Mouse (Mus musculus): ENCODE data around the gene Msi2.

Msi2 gene

DNA sequence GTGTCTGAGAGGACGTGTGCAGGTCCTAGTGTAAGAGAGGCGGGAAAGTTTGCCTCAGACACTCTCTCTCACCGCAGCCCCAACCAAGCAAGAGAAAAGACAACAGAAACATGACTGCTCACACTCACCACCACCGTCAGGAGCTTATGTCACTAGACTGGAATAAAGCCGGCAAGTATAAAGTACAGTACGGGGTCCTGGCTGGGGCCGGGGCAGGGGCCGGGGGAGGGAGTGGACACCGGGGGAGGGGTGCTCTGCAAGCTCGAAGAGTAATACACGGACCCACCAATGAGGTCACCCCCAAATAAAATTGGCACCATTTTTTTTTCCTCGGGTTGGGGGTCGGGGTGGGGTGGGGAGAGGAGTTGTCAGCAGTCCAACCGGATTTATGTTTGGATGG is 354.8 kb downstream of the Msi2 start:
- DNase-seq (ENCODE audit: low read depth), result no peak

DNA sequence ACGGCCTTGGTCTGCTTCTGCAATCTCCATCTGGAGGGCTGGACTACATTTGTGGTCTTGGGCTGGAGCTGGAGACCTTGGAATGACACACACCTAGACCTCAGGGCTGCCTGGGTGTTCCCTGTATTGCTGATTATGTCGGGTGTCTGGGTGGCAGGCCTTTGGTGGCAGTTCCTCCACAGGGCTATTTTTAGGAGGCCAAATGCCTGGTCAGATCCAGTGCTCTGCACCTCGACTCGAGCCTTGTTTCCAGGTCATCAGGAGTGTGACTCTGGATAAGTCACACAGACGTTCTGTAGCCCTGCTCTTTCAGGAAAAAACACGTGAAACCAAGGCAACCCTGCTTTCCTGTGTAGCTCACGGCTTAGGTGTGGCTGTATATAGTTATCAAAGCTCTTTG is 358.6 kb downstream of the Msi2 start:
- DNase-seq (ENCODE audit: low read depth), result no peak

DNA sequence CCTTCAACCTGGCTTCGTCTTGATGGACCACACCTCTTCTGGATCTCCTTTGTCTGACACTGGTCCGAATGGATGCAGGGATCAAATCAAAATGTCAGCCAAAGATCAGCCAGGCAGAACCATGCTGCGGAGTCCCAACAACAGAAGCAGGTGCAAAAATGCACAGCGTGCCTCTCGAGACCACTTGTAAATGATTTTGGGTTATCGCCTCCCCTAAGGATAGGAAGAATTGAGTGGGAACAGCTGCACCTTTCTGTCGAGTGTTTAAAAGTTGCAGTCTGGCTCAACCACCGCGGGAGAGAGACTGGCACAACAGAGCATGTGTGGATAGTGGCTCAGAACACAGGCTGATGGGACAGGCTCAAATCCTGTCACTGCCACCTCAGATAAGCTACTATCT is 361.0 kb downstream of the Msi2 start:
- DNase-seq (ENCODE audit: low read depth), result no peak

DNA sequence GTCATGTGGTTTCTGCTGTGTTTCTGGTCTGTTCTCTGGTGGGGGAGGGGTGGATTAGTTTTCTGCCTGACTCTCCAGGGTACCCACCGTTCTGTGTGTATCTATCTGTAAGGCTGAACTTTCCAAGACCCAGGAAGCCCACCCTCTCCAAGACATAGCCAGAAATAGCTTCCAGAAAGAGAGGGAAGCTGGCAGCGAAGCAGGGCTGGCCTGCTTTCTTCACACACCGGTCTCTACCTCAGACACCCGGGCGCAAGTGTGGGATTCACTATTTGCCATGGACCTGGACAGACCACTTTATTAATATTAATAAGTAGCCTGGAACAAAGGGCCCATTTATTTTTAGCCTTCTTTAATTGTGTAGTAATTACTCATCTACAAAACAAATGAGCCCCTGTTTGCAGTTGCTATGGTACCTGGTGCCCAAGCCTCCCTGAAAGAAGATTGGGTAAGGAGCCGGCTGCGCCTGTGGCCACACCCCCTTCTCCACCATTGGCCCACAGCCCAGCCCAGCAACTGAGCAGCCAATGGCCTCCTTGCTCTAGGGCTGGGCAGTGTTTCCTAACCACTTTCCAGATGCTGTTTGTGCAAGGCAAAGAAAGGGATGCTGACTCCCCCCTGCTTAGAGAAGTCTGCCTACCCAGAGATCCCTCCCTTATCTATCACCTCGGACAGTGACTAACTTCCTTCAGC is 361.6 kb downstream of the Msi2 start:
- DNase-seq (ENCODE audit: low read depth), result peak; percentile 31

DNA sequence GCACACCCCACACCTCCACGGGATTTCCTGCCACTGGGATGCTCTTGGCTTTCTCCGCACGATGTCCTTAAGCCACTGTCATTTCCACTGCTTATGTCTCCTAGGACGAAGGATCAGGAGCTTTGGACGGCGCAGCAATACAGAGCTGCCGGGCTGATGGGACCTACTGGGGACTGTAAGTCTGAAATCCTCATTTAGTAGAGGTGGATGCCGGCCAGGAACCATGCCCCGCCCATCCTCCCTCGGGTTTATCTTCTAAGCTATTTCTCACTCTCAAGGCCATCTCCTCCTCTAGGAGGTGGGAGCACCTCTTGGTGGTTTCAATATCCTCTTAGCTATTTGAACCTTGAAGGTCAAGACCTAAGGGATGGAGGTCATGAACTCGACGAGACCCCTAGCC is 362.3 kb downstream of the Msi2 start:
- no peak for DNase-seq (ENCODE audit: low read depth)

DNA sequence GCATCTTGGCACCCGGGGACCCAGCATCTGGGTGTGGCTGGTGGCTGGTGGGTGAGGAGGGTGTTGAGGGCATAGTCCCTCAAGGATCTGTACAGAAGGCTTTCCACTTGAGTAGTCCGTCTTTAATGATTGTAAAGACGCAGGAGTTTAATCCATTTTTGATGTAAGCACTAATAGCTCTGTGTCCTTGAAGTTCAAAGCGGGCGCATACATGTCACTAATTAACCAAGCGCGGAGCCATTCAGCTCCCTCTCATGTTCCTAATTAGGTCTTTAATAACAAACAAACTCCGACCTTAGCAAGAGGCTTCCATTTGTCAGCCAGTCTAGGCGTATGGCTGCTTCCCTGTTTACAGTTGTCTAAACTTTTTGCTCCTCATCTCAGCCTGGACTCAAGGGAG is 363.5 kb downstream of the Msi2 start:
- no peak for DNase-seq (ENCODE audit: low read depth)

DNA sequence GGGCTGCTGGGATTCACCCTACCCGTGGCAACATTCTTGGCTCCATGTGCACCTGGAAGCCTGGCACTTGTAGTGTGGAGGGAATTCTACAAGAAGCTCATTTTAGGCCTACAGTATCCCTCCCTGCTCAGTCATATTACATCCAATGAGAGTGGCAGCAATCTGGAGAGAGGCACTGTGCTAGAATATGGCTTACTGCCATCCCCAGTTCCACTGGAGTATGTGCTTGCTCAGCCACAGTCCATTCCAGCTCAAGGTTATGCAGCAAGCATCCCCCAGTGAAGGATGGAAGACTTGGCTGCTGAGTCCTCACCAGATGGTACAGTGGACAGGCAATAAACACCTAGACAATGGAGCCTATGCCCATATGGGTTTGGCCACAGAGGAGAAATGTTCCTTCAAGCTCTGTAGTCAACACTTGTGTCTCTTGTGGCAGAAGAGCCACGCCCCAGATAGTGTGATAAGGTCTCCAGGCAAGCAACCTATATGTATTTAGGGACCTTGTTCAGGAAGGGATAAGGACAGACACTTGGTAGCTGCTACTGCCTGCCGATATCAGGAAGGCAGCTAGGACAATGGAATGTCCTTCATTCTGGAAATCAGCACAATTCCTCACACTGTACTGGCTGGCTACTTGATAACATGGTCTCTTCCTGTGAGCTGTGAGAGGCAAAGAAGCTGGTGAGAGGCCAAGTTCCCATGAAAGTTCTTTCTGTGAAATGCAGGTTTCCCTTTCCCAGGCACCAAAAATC is 366.4 kb downstream of the Msi2 start:
- no peak for DNase-seq (ENCODE audit: low read depth)

DNA sequence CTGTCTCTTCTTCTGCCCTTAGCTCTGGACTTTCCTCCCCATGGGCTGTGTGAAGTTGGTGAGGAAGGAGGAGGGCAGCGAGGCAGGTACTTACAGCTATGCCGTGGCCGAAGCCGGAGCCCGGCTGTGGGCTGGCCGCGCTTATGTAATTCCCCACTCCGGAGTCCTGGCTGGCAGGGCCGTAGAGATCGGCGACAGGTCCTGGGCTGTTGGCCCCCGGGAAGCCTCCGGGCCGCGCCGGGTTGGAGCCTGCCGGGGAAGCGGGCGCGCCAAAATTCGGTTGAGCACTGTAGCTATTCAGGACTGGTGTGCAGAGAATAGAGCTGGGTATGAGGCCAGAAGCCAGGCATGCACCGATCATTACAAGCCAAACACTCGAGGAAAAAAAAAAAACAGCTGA is 369.6 kb downstream of the Msi2 start:
- DNase-seq (ENCODE audit: low read depth), result no peak

DNA sequence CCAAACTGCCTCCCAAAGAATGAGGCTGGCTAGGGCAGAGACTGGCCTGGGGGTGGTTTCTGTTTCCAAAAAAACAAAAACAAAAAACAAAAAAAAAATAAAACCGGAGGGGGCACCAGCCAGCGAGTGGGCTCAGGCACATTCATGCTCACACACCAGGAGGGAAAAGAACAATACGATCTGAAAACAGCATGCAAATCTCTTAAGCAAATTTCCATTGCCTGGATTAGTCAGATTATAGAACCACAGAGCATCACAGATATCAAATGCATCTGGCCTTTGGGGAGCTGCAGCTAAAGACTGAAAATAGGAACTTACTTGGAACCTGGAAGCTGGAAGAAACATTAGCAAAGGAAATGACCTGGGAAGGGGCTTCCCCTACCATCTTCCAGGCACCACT is 370.3 kb downstream of the Msi2 start:
- DNase-seq (ENCODE audit: low read depth), result no peak

DNA sequence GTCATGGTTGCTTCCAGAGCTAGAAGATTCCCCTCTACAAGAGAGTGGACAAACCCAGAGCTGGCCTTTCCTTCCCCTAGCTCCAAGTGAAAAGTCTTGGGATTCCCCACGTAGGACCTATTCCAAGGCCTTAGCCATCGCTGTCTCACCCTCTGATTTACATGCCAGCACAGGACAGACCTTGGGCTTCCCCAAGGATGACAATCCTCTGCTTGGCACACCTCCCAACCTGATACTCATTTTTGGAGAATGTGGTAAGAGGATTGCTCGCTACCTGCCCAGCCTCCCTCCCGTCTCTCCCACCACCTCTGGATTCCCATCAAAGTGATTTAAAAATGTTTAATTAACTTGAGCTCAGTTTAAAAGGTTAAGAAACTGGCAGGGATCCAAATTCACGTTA is 372.2 kb downstream of the Msi2 start:
- DNase-seq (ENCODE audit: low read depth), result no peak

DNA sequence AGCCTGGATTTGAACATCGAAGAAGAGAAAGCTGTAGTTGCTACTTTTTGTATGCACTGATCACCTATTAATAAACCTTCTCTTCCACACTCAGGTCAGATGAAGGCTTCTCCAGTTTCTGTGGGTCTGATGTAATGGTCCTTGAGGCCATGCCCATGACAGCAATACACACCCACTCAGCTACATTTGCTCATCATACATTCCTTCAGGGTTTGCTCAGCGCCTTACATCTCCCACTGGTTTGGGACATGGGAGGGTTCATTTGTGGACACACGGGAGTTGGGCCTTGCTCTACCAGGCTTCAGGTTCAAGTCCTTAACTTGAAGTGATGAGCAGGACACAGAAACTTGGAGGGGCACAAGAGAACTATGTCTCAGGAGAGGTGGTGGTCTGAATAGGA is 380.4 kb downstream of the Msi2 start:
- no peak for DNase-seq (ENCODE audit: low read depth)

DNA sequence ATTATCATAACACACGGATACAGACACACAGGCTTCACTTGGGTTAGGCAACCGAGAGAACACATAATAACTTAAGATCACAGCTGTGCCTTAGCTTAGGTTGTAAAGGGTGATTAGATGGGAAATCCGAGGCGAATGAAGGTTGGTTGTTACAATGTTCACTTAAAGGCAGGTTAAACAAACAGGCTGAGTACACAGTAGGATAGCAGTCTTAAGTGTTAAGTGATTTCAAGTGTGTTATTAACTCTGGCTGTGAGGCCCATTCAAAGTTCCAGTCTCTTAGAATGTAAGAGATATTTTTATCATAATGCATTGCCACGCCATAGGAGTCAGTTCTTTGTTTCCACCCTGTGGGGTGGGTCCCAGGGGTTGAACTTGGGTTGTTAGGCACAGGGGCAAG is 383.4 kb downstream of the Msi2 start:
- DNase-seq (ENCODE audit: low read depth), result no peak

DNA sequence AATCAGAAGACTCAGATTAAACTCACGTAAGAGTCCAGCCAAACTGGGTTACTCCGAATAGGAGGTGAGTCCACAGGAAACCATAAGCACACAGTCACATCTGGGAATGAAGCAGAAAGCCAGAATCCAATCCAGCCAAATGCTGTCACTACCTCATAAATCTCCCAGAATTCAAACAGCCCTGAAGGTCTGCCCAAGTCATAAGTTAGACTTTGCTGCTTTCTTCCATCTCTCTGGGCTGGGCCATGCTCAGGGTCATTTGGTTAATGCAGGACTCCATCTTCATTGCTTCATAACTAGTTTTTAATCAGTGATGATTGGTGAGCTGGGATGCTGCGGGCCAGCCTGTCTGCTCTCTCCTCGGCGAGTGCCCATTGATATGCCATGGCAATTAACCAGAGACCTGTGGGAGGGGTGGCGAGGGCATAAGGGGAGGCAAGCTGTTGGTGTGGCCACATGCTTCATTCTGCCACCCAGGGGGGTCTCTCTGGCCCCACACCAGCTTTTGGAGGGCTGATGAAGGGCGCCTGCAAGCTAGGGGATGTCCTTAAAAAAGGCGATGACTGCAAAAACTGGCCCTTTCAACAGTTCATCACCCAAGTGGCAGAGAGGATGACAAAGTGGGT is 385.9 kb downstream of the Msi2 start:
- no peak for DNase-seq (ENCODE audit: low read depth)

DNA sequence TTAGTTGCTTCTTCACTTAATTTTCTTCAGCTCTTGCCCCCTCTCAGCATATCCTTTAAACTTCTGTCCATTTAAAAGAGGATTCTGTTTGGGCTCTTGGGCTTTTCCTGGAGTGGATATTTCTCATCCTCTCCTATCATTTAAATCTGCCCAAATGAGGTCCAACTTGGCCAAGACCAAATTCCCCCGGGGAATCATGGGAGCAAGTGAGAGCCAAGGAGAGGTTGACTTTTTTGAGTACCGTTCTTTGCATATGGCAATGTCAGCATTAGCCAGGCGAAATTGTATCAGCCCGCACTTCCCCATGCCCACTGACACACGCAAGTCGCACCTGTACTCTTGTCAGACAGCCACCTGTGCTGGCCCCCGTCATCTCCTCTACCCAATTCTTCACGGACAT is 386.6 kb downstream of the Msi2 start:
- no peak for DNase-seq (ENCODE audit: low read depth)

DNA sequence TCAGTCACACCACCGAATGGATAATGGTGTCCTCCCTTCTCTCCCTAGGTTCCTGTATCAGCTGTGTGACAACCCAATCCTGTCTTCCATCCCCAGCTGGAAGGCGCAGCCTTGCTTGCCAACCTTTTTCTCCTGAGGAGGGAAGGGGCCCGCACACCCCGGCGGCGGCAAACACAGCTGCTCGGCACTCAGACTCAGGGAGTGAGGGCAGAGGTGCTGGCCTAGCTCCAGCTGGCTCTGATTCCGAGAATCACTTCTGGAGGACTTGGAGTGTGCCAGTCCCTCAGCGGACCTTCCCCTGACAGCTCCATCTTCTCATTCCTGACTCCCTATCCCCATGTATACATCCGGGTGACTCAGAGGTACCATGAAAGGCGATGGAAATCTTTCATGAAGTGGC is 387.5 kb downstream of the Msi2 start:
- DNase-seq (ENCODE audit: low read depth), result no peak

DNA sequence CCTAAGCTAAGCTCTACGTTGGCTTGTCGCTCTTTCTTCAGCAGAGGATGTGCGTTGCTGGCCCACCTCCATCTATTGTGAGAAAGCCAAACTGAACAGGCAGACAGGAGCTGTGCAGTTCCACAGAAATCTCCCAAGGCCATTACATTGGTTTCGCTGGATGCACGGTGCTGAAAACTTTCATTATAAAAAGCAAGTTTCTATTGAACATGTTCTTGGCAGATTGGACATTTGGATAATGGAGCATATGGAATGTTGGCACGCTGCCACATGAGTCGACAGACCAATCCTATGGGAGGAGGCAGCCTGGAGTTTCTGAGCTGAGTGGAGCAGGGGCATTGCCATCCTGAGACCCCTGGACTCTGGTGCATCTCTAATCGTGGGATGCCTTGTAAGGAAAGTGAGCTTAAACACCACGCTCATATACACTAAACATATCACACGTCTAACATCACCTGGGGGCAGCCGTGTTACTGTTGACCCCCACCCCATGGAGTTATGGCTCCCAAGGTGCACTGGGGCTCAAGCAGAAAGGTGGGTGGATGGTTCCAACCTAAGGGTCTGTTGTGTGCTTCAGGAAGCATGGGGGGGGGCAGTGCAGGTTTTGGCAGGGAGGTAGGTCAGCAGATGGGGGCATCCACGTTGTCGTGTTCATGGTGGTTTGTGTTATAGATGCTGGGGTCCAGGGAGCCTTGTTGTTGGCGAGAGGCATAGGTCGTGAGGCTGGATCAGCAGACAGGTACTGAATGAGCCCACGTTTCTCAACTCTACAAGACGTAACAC is 389.3 kb downstream of the Msi2 start:
- no peak for DNase-seq (ENCODE audit: low read depth)

DNA sequence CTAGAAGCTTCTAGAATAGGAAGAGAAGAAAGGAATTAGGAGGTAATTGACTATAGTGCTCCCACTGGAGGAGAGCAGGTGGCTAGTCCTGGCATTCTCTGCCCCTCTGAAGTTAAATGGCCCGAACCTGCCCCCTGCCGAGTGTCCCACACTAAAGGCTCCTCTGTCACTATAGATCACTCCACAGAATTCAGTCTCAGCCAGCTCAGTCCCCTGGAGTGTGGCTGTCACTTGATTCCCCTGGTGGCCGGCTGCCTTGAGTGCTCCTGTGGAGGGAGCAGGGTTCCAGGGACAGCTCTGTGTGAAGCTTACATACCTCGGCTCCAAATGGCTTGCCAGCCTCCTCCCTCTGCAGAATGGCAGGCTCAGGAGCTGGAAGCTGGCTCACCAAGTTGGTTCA is 391.3 kb downstream of the Msi2 start:
- DNase-seq (ENCODE audit: low read depth), result no peak

DNA sequence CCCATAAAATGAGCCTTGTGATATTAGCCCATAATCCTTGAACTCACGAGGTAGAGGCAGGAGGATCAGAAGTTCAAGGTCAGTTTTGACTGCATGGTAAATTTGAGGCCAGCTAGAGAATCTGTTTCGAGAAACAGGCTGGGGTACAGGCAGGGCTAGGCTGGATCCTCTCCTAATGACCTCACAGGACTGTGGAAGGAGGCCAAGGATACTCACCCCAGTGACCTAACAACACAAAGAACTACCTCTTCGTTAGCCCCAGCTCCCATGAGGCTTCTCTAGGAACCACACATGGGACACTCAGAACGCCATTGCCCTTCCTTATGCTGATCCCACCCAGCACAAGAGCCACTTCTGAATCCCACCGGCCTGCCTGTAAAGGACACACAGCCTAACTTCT is 399.5 kb downstream of the Msi2 start:
- DNase-seq (ENCODE audit: low read depth), result no peak

DNA sequence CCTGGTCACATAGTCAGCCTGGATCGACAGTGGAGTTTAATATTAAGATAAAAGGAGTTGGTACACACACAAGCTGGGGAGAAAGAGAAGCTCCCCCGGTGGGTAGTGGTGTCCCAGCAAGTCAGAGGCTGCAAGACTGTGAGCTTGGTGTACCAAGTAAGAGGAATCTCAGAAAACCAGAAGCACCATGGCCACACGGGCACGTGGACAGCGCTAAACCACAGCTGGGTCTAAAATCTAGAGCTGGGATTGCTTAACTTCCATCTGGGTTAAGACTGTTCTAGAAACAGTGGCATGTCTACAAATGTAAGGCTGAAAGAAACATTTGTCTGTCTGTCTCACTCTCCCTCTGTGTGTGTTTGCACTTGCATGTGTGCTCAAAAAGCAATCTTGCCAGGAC is 402.9 kb downstream of the Msi2 start:
- DNase-seq (ENCODE audit: low read depth), result no peak

DNA sequence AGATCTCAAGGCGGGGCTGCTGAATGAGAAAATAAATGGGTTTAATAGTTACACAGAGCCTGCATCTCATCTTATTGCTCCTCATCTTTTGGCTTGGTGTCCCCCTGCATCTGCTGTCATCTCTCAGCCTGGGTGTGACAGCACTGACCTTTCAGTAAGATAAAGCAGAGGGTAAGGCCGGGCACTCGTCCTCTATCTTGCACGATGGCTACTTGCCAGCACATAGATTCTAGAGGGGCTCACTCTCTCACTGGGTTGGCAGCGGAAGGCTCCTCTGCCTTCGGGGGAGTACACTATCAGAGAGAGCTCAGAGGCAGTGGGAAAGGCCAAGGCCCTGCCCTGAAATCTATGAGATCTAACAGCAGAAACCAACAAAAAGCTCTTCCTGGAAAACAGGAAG is 403.8 kb downstream of the Msi2 start:
- DNase-seq (ENCODE audit: low read depth), result no peak

DNA sequence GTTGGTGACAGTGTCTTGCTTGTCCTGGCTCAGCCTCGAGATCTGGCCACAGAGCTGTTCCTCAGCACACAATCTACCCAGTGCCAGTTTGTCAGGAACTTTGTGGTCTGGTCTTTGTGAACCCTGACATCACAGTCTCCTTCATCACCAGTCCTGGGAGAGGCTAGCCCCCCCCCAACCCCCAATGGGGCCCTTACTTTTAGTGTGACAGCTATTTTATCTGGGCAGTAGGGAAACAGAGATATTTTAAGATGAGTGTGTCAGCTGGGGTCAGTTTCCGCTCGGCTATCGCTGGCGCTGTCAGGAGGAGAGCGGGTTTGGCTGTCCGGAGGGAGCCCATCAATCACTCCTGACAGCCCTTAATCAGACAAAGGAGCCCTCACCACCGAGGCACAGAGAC is 404.8 kb downstream of the Msi2 start:
- no peak for DNase-seq (ENCODE audit: low read depth)

DNA sequence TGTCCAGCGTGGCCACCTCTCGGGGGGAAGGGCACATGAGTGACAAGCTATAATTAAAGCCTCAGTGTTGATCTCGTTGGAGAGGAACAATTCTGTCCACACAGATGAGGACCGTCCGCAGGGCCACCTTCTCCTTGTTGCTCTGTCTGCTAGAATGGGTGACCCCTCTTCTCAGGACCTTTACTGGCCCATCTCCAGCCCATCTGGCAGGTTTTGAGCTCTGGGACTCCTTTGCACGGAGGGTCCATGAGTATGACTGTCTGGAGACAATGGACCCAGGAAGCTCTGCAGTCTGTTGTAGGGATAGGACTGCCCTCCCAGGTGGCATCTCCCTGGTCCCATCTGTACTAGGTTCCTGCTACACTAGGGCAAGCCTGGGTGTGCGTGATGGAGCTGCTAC is 406.7 kb downstream of the Msi2 start:
- DNase-seq (ENCODE audit: low read depth), result no peak

DNA sequence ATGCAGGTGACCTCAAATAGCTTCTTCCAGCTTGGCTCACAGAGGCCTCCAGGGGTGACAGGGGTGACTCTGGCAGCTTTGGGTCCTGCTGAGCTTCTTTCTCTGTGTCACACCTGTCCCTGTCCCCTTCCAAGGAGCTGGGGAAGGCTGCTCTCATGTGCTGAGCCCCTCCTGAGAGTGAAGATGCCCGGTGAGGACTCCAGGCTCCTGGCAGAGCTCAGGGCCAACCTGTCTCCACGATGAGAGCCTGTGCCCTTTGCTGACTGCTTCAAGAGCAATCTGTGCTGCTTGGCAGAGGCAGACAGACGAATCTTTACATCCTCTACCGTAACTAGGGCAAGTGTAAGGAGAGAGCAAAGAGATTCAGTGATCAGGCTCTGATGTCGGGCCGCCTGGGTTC is 407.5 kb downstream of the Msi2 start:
- DNase-seq (ENCODE audit: low read depth), result no peak
